Mouse (Mus musculus) G1E (cell line): ENCODE data around the gene Donson.

Source experiments
- CTCF ChIP-seq: IDR thresholded peaks from 2 replicates; pipeline ENCODE4 v1.5.1; 2012; ENCODE audit warnings: low read depth, low read length, inconsistent platforms, mixed read lengths
- GATA1 ChIP-seq: IDR thresholded peaks from 2 replicates; pipeline ENCODE4 v1.6.1; 2012; ENCODE audit warnings: borderline replicate concordance, low read length, inconsistent platforms, mixed read lengths
- POLR2AphosphoS5 ChIP-seq: IDR thresholded peaks from 2 replicates; pipeline ENCODE4 v1.6.1; 2012; ENCODE audit warnings: low read depth, low read length, inconsistent platforms; ENCODE audit not compliant: insufficient replicate concordance
- TAL1 ChIP-seq: conservative IDR thresholded peaks from 2 replicates; pipeline ENCODE4 v1.6.1; 2012; ENCODE audit warnings: low read depth, low read length, inconsistent platforms, mixed read lengths

GRCm38 (mm10) chr16:91674500-91674899, 14.1 kb downstream of the Donson start:
- TF ChIP-seq TAL1 (no peak), CTCF (no peak), GATA1 (no peak), POLR2AphosphoS5 (no peak)
